Mouse (Mus musculus): ENCODE results near the gene Satl1. TPM values are rescaled to one million over a fixed set of nuclear protein-coding genes. Genes with fewer than 3 reads are reported as not detected.
"Not testable (repeated sequence)": the region's sequence is repeated elsewhere in the genome, so short reads cannot be mapped to it uniquely, and the experiment has no call there.

Gene Satl1
- not detected for total RNA-seq (2021)

DNA sequence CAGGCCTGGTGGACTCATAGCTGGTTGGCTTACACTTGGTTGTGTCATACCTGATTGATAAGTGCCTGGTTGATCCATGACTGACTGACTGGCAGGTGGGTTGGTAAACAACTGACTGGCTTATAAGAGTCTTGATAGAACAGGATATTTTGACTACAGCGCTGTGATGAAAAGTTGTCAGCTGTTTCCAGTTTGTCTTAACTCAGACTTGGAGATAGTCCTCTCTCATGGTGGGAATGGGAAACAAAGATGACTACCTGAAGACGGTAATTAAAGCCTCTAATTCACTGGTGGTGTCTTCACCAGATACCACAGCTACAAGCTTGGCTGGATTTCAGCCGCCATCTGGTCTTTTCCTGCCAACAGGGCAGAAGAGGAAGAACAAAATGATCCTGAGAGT lies at the start of gene Satl1:
TSS of gene Satl1 (minus strand) at position 101 of the 400 bp plus-strand sequence.
- intact Hi-C loops (cut with DNase I): no loop called here
- no peak for DNase-seq

DNA sequence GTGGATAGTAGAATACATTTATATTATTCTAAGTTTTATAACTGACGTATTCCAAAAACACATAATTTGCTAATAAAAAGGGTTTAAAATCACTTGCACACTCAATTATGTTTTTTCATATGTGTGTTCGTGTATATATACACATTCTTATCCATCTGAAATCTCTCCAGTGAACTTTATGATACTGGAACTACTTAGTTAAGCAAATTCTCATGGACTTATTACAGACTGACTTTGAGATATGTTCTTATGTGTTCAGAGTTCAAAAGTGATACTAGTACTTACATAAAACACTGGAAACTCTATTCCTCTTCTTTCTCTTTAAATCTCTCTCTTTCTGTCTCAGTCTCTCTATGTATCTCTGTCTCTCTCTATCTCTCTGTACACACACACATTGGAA lies 31.5 kb upstream of the Satl1 start:
- intact Hi-C loops (cut with DNase I): no loop called here
- no peak for DNase-seq

DNA sequence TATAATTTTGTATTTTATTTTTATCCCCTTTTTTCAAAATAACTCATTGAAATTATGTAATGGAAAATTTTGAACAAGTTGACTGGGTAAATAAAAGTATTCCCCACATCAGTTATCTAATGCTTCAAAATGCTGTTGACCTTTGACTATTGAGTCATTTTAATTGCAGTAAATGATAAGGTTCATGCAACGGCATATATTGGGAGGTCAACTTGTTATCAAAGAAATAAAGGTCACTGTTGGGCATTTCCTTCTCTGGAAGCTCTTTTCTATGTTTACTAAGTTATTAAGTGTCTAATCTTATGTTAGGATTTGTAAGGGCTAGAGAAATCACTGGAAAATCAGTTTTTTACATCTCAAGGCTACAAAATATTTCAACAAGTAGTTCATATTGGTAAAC lies 31.0 kb upstream of the Satl1 start:
- intact Hi-C loops (cut with DNase I): no loop called here
- no peak for DNase-seq

DNA sequence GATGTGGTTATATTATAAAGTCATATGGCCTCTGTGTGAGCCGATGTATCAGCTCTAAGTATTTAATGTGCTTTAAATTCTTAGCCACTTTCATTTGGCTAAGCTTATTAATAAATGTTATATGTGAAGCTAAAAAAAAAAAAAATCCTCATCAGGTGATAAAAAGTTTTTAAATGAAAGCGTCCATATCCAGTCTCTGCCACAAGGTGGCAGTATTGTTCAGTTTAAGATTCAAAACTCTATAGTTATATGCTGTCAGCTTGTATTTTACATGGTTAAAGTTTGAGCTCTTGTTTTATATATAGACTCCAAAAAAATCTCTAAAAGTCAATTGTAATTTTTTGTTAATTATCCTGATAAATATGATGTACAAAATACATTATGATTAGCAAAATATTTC lies 16.4 kb upstream of the Satl1 start:
- intact Hi-C loops (cut with DNase I): loop anchor here (5.0 kb wide), 1 partner anchor 479 kb away; no protein-coding TSS in a partner anchor
- DNase-seq: peak; percentile 4

DNA sequence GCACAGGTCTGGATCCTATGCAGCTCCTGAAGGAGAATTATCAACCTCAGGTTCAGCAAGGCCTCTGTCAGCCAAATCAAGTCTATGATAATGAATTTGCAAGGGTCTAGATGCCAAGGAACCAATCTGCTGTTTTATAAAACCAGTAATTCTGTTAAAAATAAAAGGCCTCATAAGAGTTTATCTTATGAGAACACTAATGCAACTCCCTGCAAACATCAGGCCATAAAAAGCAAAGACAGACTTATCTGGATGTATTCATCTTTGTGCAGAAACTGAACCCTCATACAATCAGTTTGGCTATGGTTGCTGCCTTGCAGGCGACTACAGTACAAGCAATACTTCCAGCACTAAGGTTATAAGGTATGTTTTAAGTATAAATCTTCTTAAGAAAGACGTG lies 5.7 kb upstream of the Satl1 start:
- DNase-seq: no peak
- intact Hi-C loops (cut with DNase I): no loop called here

DNA sequence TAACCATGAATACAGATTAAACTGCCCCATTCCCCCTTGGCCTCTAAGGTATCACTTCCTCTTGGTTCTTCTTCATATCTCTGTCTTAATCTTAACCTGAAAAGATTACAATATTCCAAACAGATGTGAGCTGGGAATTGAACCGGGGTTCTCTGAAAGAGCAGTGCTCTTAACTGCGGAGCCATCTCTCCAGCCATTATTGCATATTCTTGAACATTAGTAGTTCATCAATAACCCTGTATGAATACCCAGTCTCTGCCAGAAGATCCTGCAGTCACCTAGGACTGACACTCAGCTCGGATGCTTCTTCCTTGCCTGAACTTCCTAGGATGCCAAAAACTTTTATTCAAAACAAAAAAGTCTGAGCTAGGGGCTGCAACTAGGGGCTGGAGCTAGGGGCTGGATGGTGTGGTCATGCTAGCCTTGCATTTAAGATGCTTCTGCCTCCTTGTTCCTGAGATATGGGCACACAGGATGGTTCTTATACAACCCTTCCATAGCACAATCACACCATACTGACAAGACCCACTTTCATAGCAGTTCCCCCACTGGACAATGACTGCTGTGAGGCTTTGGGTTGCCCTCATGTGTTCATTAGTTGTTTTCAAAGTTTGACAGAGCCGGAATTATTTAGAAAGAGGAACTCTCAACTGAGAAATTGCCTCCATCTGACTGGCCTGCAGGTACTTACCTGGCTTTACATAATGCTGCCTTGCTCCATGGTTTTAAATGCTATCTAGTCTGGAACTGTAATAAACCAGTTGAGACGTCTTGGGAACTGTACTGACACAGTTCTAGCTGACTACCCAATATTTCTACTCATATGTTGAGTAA lies 35.8 kb downstream of the Satl1 start:
- DNase-seq; intact Hi-C loops (cut with DNase I): not testable (repeated sequence)

DNA sequence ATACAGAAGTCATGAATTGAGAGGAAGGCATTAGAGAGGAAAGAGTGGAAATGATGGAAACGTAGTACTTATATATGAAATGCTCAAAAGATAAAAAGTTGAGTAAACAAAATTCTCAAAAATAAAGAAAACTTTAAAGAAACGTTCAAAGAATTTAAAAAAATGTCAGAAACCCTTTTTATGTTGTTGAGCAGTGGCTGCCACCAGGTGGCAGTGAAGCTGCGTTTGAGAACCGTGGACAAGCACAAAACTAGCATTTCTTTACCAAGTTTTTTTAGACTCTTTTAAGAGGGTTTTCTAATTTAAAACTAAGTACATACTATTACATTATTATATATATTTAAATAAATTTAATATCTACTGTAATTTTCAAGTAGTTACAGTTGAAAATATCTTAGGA lies 38.2 kb downstream of the Satl1 start:
- intact Hi-C loops (cut with DNase I): no loop called here
- no peak for DNase-seq

DNA sequence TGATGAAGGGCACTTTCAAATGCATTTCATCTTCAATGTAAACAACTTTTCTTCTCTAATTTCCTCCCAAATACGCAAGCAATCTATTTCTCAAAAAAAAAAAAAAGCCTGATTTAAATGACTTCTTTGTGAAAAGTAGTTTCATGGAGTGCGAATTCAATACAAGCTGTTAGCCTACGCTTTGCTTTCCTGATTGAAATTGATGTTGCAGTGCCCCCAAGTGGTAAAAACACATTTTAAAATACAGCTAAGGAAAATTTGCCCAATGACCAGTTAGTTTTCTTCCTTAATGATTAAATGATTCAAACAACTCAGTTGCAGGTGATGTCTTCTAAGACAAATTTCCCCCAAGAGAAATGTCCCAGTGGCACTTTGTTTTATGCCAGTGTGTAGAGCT lies 58.2 kb downstream of the Satl1 start:
- intact Hi-C loops (cut with DNase I): loop anchor here (5.0 kb wide), 1 partner anchor 1151 kb away; no protein-coding TSS in a partner anchor
- DNase-seq: no peak

DNA sequence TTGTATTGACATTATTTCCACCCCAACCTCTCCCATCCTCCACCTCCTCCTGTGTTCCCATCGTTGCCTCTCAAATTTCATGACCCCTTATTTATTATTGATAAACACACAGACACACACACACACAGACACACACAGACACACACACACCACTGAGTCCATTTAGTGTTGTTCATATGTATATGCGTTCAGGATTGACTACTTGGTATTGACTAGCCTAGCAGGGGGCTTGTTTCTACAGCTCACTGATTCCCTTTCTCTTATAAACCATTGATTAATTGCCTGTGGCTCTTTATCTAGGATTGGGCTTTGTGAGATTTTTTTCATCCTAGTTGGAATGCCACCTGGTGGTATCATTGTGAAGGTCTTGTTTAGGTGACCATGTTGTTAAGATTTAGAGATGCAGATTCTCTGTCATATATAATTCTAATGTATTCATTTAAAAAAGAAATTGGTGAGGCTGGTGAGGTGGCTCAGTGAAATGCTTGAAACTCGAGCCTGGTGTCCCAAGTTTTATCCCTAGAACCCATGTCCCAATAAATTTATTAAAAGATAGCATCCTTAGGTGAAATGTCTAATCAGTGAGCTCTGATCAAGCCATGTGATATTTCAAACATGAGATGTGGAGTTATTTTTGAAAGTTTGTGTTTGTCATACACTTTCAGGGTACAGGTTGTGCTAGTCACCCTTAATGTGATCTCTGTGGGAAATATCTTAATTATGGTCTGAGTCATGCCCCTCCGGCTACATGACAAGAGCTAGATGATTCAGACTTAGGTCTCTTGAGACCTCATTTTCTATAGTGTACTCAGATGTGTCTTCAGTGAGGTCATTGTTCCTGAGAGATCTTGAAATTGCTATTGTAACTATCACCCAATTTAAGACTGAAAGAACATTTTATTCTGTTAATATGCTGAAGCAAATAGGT lies 58.8 kb downstream of the Satl1 start:
- intact Hi-C loops (cut with DNase I): loop anchor here (5.0 kb wide), 1 partner anchor 1150 kb away; no protein-coding TSS in a partner anchor
- DNase-seq: no peak

DNA sequence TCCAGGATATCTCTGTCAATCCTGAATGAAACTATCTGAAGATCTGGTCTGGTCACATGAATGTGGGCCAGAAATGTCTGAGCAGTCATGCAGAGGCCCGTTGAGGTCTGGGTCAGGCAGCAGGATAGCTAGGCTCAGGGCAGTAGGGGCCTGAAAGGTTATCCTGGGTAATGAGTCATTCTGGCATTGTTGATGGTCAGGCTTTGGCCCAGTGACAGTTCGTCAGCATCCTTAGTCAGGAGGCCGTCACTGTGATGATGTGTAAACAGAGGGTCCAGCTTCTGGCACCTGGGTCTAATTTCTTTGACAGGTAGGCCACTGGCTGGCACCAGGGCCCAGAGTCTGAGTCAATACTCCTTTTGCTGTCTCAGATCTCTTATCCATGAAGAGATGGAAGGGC lies 67.1 kb downstream of the Satl1 start:
- intact Hi-C loops (cut with DNase I): no loop called here
- no peak for DNase-seq

Other genes starting within 250 kb of the Satl1 start
- under 1 TPM in 1 of 2 experiments, not detected in 1; 0.40 TPM for gene 4933403O08Rik, start 167.7 kb downstream of the Satl1 start, total RNA-seq (2021)
- 1 to 10 TPM; 4.6 to 6.3 TPM for gene Apool, start 95.4 kb downstream of the Satl1 start, total RNA-seq (2021)
- not detected for gene 2010106E10Rik, start 88.5 kb upstream of the Satl1 start, total RNA-seq (2021)
- gene Zfp711, start 193.7 kb upstream of the Satl1 start, total RNA-seq (2021): 10 to 100 TPM; 32.2 to 35.6 TPM

All from left cerebral cortex, postnatal 4 days (tissue).